Mouse (Mus musculus): ENCODE measurements around the gene Gm5751. TPM values are rescaled to one million over a fixed set of nuclear protein-coding genes. Genes with fewer than 3 reads are reported as not detected.

The Gm5751 gene
- total and polyA plus RNA-seq, 3 experiments, result 0.51 TPM; not detected in 2

- DNase-seq (ENCODE audit: extremely low read depth), result no peak
- in situ Hi-C loops (cut with MboI; ENCODE audit: low pct_ligation_motif_present, low pct_unique_long_range_greater_than_20kb, low sequenced_read_pairs) (no loop called here), dilution Hi-C loops (cut with MboI; ENCODE audit: extremely low pct_ligation_motif_present, extremely low pct_unique_long_range_greater_than_20kb, low sequenced_read_pairs) (no loop called here)
- no peaks in the 10 kb centered on the region for H3K4me1 ChIP-seq (ENCODE audit: control insufficient read depth in 1 of 2, insufficient read depth in 2 of 2)
- no peak overlapping the region for H3K9ac ChIP-seq (ENCODE audit: insufficient read depth, low read depth)
- H3K36me3 ChIP-seq (replicated peaks in 1 of 2; ENCODE audit: control insufficient read depth in 1 of 2, insufficient read depth in 1 of 2, low read length in 1 of 2), result no peaks in the 10 kb centered on the region
- TF ChIP-seq ZC3H11A (IDR thresholded peaks at IDR 0.05; ENCODE audit: low read depth, low read length), result no peak
- no peak for TF ChIP-seq USF2 (conservative IDR thresholded peaks at IDR 0.05; ENCODE audit: low read depth, low read length)
- TF ChIP-seq IRF4 (IDR thresholded peaks at IDR 0.05; ENCODE audit: low read depth, low read length), result no peak
- TF ChIP-seq ZNF384 (IDR thresholded peaks at IDR 0.05; ENCODE audit: low read depth, low read length), result no peak
- no peak for TF ChIP-seq EP300 (IDR thresholded peaks at IDR 0.05; ENCODE audit: low read length)
- TF ChIP-seq ELF1 (IDR thresholded peaks at IDR 0.05; ENCODE audit: low read depth, low read length), result no peak
- TF ChIP-seq POLR2AphosphoS2 (IDR thresholded peaks at IDR 0.05; ENCODE audit: low read depth, low read length), result no peak
- no peak for TF ChIP-seq CHD1 (IDR thresholded peaks at IDR 0.05; ENCODE audit: low read depth, low read length)
- TF ChIP-seq PAX5 (IDR thresholded peaks at IDR 0.05; ENCODE audit: low read length), result no peak
- no peak for TF ChIP-seq ETS1 (conservative IDR thresholded peaks at IDR 0.05; ENCODE audit: low read depth, low read length)
- no peak for TF ChIP-seq JUND (conservative IDR thresholded peaks at IDR 0.05; ENCODE audit: low read depth, low read length)
- no peak for TF ChIP-seq MAFK (IDR thresholded peaks at IDR 0.05; ENCODE audit: insufficient replicate concordance, low read length)
- no peak for TF ChIP-seq E2F4 (IDR thresholded peaks at IDR 0.05; ENCODE audit: insufficient replicate concordance, low read depth, low read length)
- TF ChIP-seq USF1 (IDR thresholded peaks at IDR 0.05; ENCODE audit: low read depth, low read length), result no peak
- no peak for TF ChIP-seq POLR2A (IDR thresholded peaks at IDR 0.05; ENCODE audit: low read depth, low read length)
- no peak for TF ChIP-seq RCOR1 (conservative IDR thresholded peaks at IDR 0.05; ENCODE audit: low read depth, low read length)
- no peak for TF ChIP-seq HCFC1 (IDR thresholded peaks at IDR 0.05; ENCODE audit: low read depth, low read length)
- no peak for TF ChIP-seq MAX (IDR thresholded peaks at IDR 0.05; ENCODE audit: low read length)
- no peak for TF ChIP-seq CHD2 (IDR thresholded peaks at IDR 0.05; ENCODE audit: low read length)
- H3K79me2 ChIP-seq (replicated peaks; ENCODE audit: control insufficient read depth, extremely low read depth, insufficient read depth, poor library complexity, severe bottlenecking), result no peaks in the 10 kb centered on the region
- no peak overlapping the region for H3K4me2 ChIP-seq (ENCODE audit: insufficient read depth, low read depth, poor library complexity, severe bottlenecking)
- H3K27ac ChIP-seq (ENCODE audit: insufficient read depth, low read depth), result no peak overlapping the region
- H3K9me3 ChIP-seq (replicated peaks; ENCODE audit: low read length), result no peaks in the 10 kb centered on the region
- no peaks in the 10 kb centered on the region for H3K27me3 ChIP-seq (replicated peaks)
- no peak overlapping the region for H3K4me3 ChIP-seq (replicated peaks in 1 of 3; ENCODE audit: low read depth in 2 of 3, low read length in 2 of 3, poor library complexity in 1 of 3)
Observed at GRCm38 (mm10) chrX:8921080-8921479, 47.0 kb downstream of the Gm5751 start.

GRCm38 (mm10) chrX:8921813-8922607 is 48.0 kb downstream of the Gm5751 start:
- no peaks in the 10 kb centered on the region for H3K4me1 ChIP-seq (ENCODE audit: control insufficient read depth in 1 of 2, insufficient read depth in 2 of 2)
- no peak for DNase-seq (ENCODE audit: extremely low read depth)
- H3K9me3 ChIP-seq (replicated peaks; ENCODE audit: low read length), result no peaks in the 10 kb centered on the region
- TF ChIP-seq NRF1 (IDR thresholded peaks at IDR 0.05; ENCODE audit: low read depth, low read length) (no peak), CTCF (conservative IDR thresholded peaks at IDR 0.05 in 1 of 2, IDR thresholded peaks at IDR 0.05 in 1 of 2; ENCODE audit: low read depth in 2 of 2, low read length in 2 of 2) (peak in 1 of 2 experiments; percentile 71; a peak in 3 of 4 replicates), ZKSCAN1 (IDR thresholded peaks at IDR 0.05; ENCODE audit: borderline replicate concordance, low read depth, low read length) (no peak), RAD21 (IDR thresholded peaks at IDR 0.05; ENCODE audit: low read depth, low read length) (peak; percentile 53), JUN (IDR thresholded peaks at IDR 0.05; ENCODE audit: insufficient read depth, low read depth, low read length) (no peak), SMC3 (IDR thresholded peaks at IDR 0.05; ENCODE audit: low read depth, low read length) (peak; percentile 47), ZNF384 (IDR thresholded peaks at IDR 0.05; ENCODE audit: low read depth, low read length) (no peak), CHD2 (IDR thresholded peaks at IDR 0.05; ENCODE audit: low read length) (no peak), CHD1 (IDR thresholded peaks at IDR 0.05; ENCODE audit: low read depth, low read length) (no peak), TBP (conservative IDR thresholded peaks at IDR 0.05; ENCODE audit: low read depth, low read length) (no peak)
- H3K36me3 ChIP-seq (replicated peaks in 1 of 2; ENCODE audit: control insufficient read depth in 1 of 2, insufficient read depth in 1 of 2, low read length in 1 of 2), result no peaks in the 10 kb centered on the region
- H3K4me3 ChIP-seq (replicated peaks in 1 of 3; ENCODE audit: low read depth in 2 of 3, low read length in 2 of 3, poor library complexity in 1 of 3), result no peak overlapping the region
- no peaks in the 10 kb centered on the region for H3K79me2 ChIP-seq (replicated peaks; ENCODE audit: control insufficient read depth, extremely low read depth, insufficient read depth, poor library complexity, severe bottlenecking)
- no peak overlapping the region for H3K27ac ChIP-seq (ENCODE audit: insufficient read depth, low read depth)
- in situ Hi-C loops (cut with MboI; ENCODE audit: low pct_ligation_motif_present, low pct_unique_long_range_greater_than_20kb, low sequenced_read_pairs), result no loop called here
- H3K4me2 ChIP-seq (ENCODE audit: insufficient read depth, low read depth, poor library complexity, severe bottlenecking), result no peak overlapping the region
- H3K9ac ChIP-seq (ENCODE audit: insufficient read depth, low read depth), result no peak overlapping the region
- dilution Hi-C loops (cut with MboI; ENCODE audit: extremely low pct_ligation_motif_present, extremely low pct_unique_long_range_greater_than_20kb, low sequenced_read_pairs), result no loop called here
- H3K27me3 ChIP-seq (replicated peaks), result no peaks in the 10 kb centered on the region

All from CH12.LX (cell line).